ENCODE assay signal across 15 mouse cellular contexts in genomic region chr3:95652871-95653270, GRCm38 (mm10). TPM values are rescaled to one million over a fixed set of nuclear protein-coding genes. Genes with fewer than 3 reads are reported as not detected.
DNase-seq lines count a peak whose midpoint lies in the region; ATAC-seq and TF ChIP-seq lines count a peak whose summit lies in the region.
"Had no signal": no experiment of that assay in that cellular context is flagged by ENCODE, and none has a peak within 500 bp of the region (broad histone marks: within the 10 kb centered on the region; RNA-seq: fewer than 3 reads in every experiment).

No protein-coding gene starts in this region.

- H3K36me3 ChIP-seq in liver, adult 2 months (ENCODE audit: control insufficient read depth, insufficient read depth, low read length): no peaks in the 10 kb centered on the region
- H3K36me3 ChIP-seq in E14TG2a.4 (ENCODE audit: insufficient read depth, low read length) (peaks cover 11% of the 10 kb centered on the region; the same call in 1 of the 2 replicates), ES-E14 (ENCODE audit: control insufficient read depth, insufficient read depth, low read length, poor library complexity, severe bottlenecking) (no peaks in the 10 kb centered on the region)
- H3K36me3 ChIP-seq in liver, embryonic 16.5 days (ENCODE audit: control insufficient read depth, insufficient read depth): no peaks in the 10 kb centered on the region
- H3K36me3 ChIP-seq: heart, embryonic 15.5 days; hindbrain, embryonic 13.5 days; limb, embryonic 10.5 days had no signal

- no peak for DNase-seq in liver, adult 2 months (ENCODE audit: extremely low read depth, low read depth, low spot score)
- DNase-seq in liver: no peak
- DNase-seq in ES-E14 (ENCODE audit: low read depth, low spot score): no peak
- no peak for DNase-seq in urinary bladder, postnatal 14 days (ENCODE audit: low spot score)
- no peak for DNase-seq in right cerebral cortex, postnatal 25 days
- DNase-seq: cerebellum, adult 11-12 months; kidney, postnatal 25 days; layer of hippocampus, postnatal 36 days had no signal

- in situ Hi-C loops in ES-E14 (cut with MboI; ENCODE audit: low sequenced_read_pairs in 2 of 2, unreplicated experiment in 2 of 2): no loop called here

- H3K27me3 ChIP-seq in liver, adult 2 months (ENCODE audit: control insufficient read depth, insufficient read depth, low read length): no peaks in the 10 kb centered on the region
- no peaks in the 10 kb centered on the region for H3K27me3 ChIP-seq in E14TG2a.4 (ENCODE audit: insufficient read depth, low read length)
- no peaks in the 10 kb centered on the region for H3K27me3 ChIP-seq in liver, embryonic 16.5 days (ENCODE audit: control insufficient read depth, insufficient read depth, low read depth, low read length)
- H3K27me3 ChIP-seq: heart, embryonic 15.5 days; hindbrain, embryonic 13.5 days had no signal

- no peak overlapping the region for H3K9ac ChIP-seq in liver, adult 2 months (ENCODE audit: low read depth, low read length)
- H3K9ac ChIP-seq in ES-E14 (ENCODE audit: insufficient read depth, low read depth, low read length, poor library complexity, severe bottlenecking): peak overlapping the region; percentile 72; the same call in 1 of the 2 replicates
- H3K9ac ChIP-seq in liver, embryonic 16.5 days (ENCODE audit: low read depth, low read length): no peak overlapping the region
- H3K9ac ChIP-seq: hindbrain, embryonic 13.5 days had no signal

- H3K4me3 ChIP-seq in liver, adult 2 months (ENCODE audit: insufficient read depth, low read depth, low read length): no peak overlapping the region
- H3K4me3 ChIP-seq in E14TG2a.4 (replicated peaks; ENCODE audit: low read length) (peak overlapping the region; percentile 70), ES-E14 (ENCODE audit: insufficient read depth in 1 of 2, low read depth in 1 of 2, low read length in 2 of 2, poor library complexity in 1 of 2, severe bottlenecking in 1 of 2) (peak overlapping the region in 1 of 2 experiments; percentile 41; a peak in 1 of 4 replicates)
- no peak overlapping the region for H3K4me3 ChIP-seq in liver, embryonic 16.5 days (ENCODE audit: low read depth, low read length)
- H3K4me3 ChIP-seq: heart, embryonic 15.5 days; hindbrain, embryonic 13.5 days; limb, embryonic 10.5 days; myocyte had no signal

- no peak overlapping the region for H3K4me2 ChIP-seq in liver, embryonic 16.5 days (ENCODE audit: low read depth, low read length)
- H3K4me2 ChIP-seq: hindbrain, embryonic 13.5 days; midbrain, embryonic 11.5 days had no signal

- 59% methylated on average over 6 of the region's 6 CpGs for WGBS in liver, adult 2 months
- WGBS in liver, embryonic 16.5 days (ENCODE audit: insufficient replicate concordance): 58% methylated on average over 6 of the region's 6 CpGs

- H3K4me1 ChIP-seq in liver, adult 2 months (ENCODE audit: control insufficient read depth, insufficient read depth, low read length): peaks cover 8% of the 10 kb centered on the region
- H3K4me1 ChIP-seq in E14TG2a.4 (replicated peaks; ENCODE audit: low read depth, low read length): peaks cover 93% of the 10 kb centered on the region
- peaks cover 16 to 30% of the 10 kb centered on the region in 2 experiments; a peak in 3 of 4 replicates for H3K4me1 ChIP-seq in ES-E14 (ENCODE audit: control insufficient read depth in 2 of 2, insufficient read depth in 2 of 2, low read length in 2 of 2, poor library complexity in 1 of 2)
- peaks cover 29% of the 10 kb centered on the region for H3K4me1 ChIP-seq in liver, embryonic 16.5 days (ENCODE audit: control insufficient read depth, low read depth, low read length)

- TF ChIP-seq CTCF in liver, adult 2 months (IDR thresholded peaks at IDR 0.05; ENCODE audit: low read depth, low read length): no peak
- no peak for TF ChIP-seq CTCF in E14TG2a.4 (conservative IDR thresholded peaks at IDR 0.05; ENCODE audit: low read length)

- 0 out of 2 replicates have a peak overlapping the region, but pooled peaks have one; percentile 0 for H3K27ac ChIP-seq in liver, adult 2 months (replicated peaks; ENCODE audit: insufficient read depth, low read depth, low read length)
- H3K27ac ChIP-seq in ES-E14 (ENCODE audit: insufficient read depth, low read depth, low read length, poor library complexity, severe bottlenecking): peak overlapping the region; percentile 99
- peak overlapping the region; percentile 36 for H3K27ac ChIP-seq in liver, embryonic 16.5 days (ENCODE audit: low read length)
- H3K27ac ChIP-seq: hindbrain, embryonic 13.5 days had no signal

- TF ChIP-seq POLR2A in liver, adult 2 months (IDR thresholded peaks at IDR 0.05; ENCODE audit: extremely low read depth, insufficient read depth, low read length): no peak

- no peaks in the 10 kb centered on the region; the same call in 1 of the 2 replicates for H3K79me2 ChIP-seq in liver, adult 2 months (ENCODE audit: control insufficient read depth, insufficient read depth, low read length)

- H3K9me3 ChIP-seq in E14TG2a.4 (ENCODE audit: low read length): no peaks in the 10 kb centered on the region
- H3K9me3 ChIP-seq in ES-E14 (ENCODE audit: control insufficient read depth, insufficient read depth, low read depth, low read length): no peaks in the 10 kb centered on the region
- no peaks in the 10 kb centered on the region for H3K9me3 ChIP-seq in liver, embryonic 16.5 days (replicated peaks; ENCODE audit: control insufficient read depth, low read length)
- H3K9me3 ChIP-seq: heart, embryonic 15.5 days; hindbrain, embryonic 13.5 days; limb, embryonic 10.5 days had no signal

- ATAC-seq in liver, embryonic 16.5 days (ENCODE audit: low read depth): no peak

TF ChIP-seq in ES-E14, 5 proteins besides CTCF, POLR2A, EP300 and RAD21:
- TF ChIP-seq ZNF384 (IDR thresholded peaks at IDR 0.05; ENCODE audit: low read depth, low read length): no peak
- no peak for TF ChIP-seq ZC3H11A (IDR thresholded peaks at IDR 0.05; ENCODE audit: borderline replicate concordance, low read depth, low read length)
- TF ChIP-seq HCFC1 (IDR thresholded peaks at IDR 0.05; ENCODE audit: borderline replicate concordance, insufficient read depth, low read length): no peak
- peak; percentile 79; the same call in 1 of the 2 replicates for TF ChIP-seq CHD2 (IDR thresholded peaks at IDR 0.05; ENCODE audit: low read depth, low read length)
- TF ChIP-seq MAFK (IDR thresholded peaks at IDR 0.05; ENCODE audit: insufficient read depth, low read depth, low read length): peak; percentile 44; the same call in 1 of the 2 replicates
TF ChIP-seq in ES-E14: peak in this region for 2.

RNA-seq across cellular contexts. Expression of gene Mcl1, which starts 5.7 kb away (rescaled TPM):
- total RNA-seq in liver, adult 2 months (2014; rRNA removed): 57.5 and 92.2 TPM in 2 replicates
- 38.7 and 39.4 TPM in 2 replicates for polyA plus RNA-seq in liver, adult 2 months (2012; rRNA removed)
- 207 and 253 TPM in 2 replicates for total RNA-seq in ES-E14 (2012; rRNA removed)
- polyA plus RNA-seq in liver, embryonic 16.5 days (2015; fragmentation: Nextera tagmentation; extraction: Ambion mirVana): 11.1 and 14.5 TPM in 2 replicates

RNA-seq across cellular contexts. Expression of gene Ensa, which starts 28.1 kb away (rescaled TPM):
- 23.5 and 25.1 TPM in 2 replicates for total RNA-seq in liver, adult 2 months (2014; rRNA removed)
- 5.0 and 5.2 TPM in 2 replicates for polyA plus RNA-seq in liver, adult 2 months (2012; rRNA removed)
- 54.1 and 56.8 TPM in 2 replicates for total RNA-seq in ES-E14 (2012; rRNA removed)
- 32.8 and 33.4 TPM in 2 replicates for polyA plus RNA-seq in liver, embryonic 16.5 days (2015; fragmentation: Nextera tagmentation; extraction: Ambion mirVana)

RNA-seq across cellular contexts. Expression of gene Adamtsl4, which starts 34.8 kb away (rescaled TPM):
- total RNA-seq in liver, adult 2 months (2014; rRNA removed): 0.55 and 1.6 TPM in 2 replicates
- 2.5 and 4.7 TPM in 2 replicates for polyA plus RNA-seq in liver, adult 2 months (2012; rRNA removed)
- total RNA-seq in ES-E14 (2012; rRNA removed): 1.9 and 5.0 TPM in 2 replicates
- 0.74 and 0.83 TPM in 2 replicates for polyA plus RNA-seq in liver, embryonic 16.5 days (2015; fragmentation: Nextera tagmentation; extraction: Ambion mirVana)

Comparison
In these comparisons a context has a peak if more than half of its experiments do, and no peak if none do; other contexts are left out.
1. H3K27ac ChIP-seq: peak in every context shown above with its lines; median percentile 99 in ES-E14; 36 in liver, embryonic 16.5 days; 0 in liver, adult 2 months.